Mouse (Mus musculus) fibroblast of lung, adult 2 months (primary cell): ENCODE measurements around the gene Tmbim6.
"Not testable (repeated sequence)": the region's sequence is repeated elsewhere in the genome, so short reads cannot be mapped to it uniquely, and the experiment has no call there.

ENCODE experiments used
- DNase-seq: peaks from one replicate; pipeline ENCODE4 v3.0.0-alpha.2; 2011; ENCODE audit warnings: low read depth

Tmbim6 gene

DNA sequence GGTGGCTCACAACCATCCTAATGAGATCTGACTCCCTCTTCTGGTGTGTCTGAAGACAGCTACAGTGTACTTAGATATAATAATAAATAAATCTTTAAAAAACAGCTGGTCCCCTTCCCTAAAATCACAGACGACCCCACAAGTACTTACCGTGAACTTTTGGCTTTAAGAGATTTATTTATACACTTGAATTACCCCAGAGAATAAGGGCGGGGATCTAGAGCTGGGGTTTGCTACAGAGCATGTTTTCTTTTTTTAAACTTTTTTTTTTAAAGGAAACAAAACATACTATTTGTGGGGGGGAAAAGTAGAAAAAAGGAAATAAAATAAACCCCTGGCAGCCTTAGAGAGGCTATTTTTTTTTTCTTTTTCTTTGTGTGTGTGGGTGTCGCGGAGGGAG, 27.4 kb downstream of the Tmbim6 start:
- no peak for DNase-seq

DNA sequence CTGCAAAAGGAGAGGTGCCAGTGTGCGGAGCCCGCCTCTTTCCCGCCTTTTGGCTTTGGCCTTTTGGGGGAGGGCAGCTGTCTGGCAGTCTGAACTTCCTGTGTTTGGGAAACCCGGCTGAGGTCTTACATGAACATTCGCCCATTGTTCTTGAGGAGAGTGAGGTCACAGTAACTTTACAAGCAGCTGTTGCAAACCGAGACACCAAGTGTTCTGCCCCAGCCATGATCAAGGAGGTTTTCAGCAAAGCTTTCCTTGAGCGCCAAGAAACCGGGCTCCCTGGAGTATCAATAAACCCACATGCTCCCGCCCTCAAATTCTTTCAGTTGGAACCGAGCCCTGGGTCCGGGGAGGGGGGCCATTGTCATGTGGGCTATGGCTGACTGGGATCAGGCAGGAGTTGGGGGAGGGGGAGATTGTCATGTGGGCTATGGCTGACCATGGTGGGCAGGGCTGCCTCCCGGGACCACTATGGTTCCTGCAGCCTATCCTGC, 27.9 kb downstream of the Tmbim6 start:
- peak; percentile 96 for DNase-seq

DNA sequence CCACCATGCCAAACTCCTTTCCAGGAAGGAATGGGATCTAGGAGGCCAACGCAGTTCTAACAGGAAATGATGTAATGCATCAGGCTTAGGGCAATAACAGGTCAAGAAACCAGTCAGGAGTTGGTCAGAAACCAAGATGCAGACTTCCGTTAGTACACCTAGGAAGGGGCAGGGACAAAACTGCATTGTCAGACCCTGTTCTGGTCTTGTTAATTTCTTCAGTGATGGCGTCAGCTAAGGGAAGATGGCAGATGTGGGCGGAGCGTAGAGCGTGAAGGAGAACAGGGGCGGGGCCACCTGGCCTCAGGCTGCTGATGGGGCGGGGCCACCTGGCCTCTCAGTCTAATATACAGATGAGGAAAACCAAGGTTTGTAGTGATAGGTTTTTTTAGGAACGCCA, 28.5 kb downstream of the Tmbim6 start:
- no peak for DNase-seq

DNA sequence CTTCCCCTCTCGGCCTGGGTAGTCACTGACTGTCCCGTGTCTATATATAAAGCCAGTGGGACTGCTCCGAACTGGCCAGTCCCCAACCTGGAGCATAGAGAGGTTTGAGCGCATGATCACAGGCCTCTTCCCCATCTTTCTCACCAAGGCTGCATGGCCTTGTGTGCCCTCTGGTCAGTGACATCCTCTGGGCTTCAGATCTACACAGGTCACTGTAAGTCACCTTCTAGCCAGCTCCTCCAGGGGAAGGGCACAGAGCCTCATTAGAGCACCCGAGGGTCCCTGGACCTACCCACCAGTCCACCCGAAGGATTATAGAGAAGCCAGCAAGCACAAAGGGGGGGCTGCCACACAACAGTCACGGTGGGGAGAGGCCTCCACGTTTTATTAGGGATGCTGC, 29.0 kb downstream of the Tmbim6 start:
- no peak for DNase-seq

DNA sequence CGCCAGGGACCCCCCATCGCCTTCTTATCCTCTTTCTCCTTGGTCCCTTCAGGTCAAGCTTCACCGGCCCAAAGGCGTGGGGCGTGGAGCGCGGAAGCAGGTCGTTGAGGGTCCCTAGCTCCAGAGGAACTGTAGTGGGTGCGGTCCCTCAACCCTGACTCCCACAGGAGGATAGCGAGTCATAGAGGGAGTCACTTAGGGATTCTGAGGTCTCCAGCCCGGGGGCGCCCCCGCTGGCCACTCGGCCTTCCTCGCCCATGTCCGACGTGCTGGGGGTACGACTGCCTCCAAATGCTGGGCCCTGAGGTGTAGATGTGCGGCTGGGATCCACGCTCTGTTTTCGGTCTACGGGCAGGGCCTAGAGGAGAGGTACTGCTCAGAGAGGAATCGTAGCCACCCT, 29.9 kb downstream of the Tmbim6 start:
- DNase-seq, result no peak

DNA sequence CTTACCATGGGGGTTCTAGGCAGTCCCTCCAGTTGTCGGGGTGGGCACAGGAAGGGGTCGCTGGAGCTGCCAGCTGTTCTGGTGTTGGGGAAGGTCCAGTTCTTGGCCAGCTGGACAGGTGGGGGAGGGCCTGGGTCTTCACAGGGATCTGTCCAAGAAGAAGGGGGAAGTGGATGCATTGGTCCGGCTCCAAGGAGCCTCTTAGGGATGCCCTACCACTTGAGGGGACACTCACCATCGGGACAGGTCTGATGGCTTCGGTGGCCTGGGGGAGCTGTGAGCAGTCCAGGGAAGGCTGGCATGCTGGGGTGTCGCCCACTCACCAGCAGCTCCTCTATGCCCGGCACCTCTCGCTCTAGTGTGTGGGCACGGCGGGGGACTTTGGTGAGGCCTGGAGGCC, 30.4 kb downstream of the Tmbim6 start:
- DNase-seq, result no peak

DNA sequence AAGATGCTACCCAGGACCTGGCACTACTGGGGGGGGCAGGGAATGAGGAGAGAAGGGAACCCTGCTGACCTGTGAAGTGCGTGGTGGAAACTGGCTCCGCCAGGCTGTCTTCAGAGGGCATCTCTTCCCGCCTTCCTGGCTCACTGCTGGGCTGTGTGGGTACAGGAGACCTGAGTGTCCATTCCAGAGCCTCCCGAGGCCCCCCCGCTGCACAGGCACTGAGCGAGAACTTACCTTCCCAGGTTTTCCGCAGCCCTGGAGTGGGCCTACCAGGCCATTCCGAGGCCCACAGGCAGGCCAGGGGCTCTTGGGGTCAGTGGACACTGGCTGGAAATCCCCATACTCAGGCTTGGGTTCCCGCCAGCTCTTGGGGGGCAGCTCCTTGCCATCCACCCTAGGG, 31.2 kb downstream of the Tmbim6 start:
- DNase-seq, result no peak

DNA sequence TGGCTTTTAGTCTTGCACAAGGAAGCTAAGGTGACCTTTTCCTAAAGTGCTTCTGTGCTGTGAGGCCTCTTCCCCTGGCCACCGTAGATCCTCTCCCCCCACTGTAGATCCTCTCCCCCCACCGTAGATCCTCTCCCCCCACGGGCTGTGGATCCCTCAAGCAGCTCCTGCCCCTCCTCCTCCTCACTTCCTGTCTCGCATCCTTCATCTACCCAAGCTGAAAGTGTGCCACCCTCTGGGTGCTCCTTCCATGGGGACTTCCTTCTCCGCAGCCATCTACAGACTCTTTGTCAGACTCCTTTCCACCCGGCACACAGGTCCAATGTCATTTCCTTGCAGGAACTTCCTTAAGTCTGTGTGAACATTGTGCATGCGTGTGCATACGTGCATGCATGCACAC, 37.7 kb downstream of the Tmbim6 start:
- DNase-seq, result no peak

DNA sequence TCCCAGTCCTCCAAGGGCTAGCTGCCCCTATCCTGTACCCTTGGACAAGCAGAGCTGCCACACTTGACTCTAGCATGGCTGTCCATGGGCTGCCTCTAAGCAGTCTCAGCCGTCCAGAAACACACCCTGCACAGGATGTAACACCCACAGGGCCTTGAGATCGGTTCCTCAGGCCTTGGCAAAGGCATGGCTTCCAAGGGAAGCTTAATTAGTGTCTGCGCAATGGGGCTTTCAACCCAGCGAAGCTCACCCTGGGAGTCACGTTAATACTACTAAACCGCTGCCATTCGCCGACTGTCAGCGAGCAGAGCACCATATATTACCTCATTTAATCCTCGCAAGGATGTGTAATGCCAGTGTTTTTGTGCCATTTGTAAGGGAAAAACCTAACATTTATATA, 38.4 kb downstream of the Tmbim6 start:
- DNase-seq, result no peak

DNA sequence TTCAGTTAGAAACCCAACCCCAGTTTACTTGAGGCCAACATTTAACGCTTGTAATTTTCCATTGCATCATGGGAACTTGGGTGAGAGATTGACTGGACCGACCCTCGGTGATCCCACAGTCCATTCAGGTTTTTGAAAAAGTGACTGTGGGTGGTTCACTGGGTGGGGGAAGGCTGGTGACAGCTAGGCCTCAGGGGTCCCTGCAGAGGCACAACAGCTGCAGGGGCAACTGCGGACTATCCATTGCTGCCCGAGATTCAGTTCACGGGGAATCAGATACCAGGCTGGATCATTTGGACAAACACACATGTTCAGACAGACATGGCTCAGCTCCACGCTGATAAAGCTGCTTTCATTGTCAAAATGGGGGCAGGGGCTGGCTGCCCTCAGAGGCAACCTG, 38.8 kb downstream of the Tmbim6 start:
- no peak for DNase-seq

DNA sequence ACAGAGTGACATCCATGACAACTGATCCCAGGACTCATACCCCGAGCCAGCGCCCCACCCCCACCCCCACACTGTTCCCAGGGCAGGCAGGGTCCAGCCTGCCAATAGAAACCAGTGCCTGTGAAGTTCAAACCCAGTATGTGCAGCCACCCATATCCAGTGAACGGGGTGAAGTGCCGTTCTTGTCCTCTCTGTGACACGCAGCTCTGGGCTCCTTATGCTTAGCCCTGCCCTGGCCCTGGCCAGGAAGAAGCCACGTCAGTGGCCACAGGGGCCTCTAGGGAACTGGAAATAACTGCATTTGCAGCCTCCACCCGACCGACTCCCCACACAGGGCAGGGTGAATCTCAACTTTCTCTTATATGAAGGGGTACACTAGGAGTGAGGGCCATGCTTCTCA, 39.3 kb downstream of the Tmbim6 start:
- no peak for DNase-seq

DNA sequence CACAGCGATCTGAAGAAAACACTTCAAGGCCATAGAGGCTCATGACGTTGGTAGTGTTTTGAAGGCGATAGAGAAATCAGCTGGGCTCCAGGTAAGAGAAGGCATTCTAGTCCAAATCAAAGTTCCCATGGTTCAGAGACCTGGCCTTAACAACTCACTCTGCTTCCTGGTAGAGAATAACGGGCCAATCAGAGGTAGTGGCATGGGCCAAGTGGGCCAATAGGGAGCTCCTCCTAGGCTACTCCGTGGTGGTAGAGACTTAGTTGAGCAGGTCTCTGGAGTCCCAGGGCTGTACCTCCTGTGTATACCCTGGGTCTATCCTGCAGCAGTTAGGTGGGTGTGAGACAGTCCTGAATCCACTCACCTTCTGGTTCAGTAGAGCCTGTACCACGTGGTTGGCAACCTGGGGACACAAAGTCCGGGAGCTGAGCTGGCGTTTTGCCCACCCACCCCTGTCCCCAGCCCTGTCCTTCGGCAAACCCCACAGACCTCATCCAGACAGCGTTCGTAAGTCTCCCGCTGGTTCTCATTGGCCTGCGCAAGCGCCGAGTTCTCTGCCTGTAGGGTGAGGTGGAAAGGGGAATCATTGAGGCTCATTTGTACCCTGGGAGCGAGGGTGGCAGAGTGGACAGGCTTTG, 40.5 kb downstream of the Tmbim6 start:
- DNase-seq, result no peak

DNA sequence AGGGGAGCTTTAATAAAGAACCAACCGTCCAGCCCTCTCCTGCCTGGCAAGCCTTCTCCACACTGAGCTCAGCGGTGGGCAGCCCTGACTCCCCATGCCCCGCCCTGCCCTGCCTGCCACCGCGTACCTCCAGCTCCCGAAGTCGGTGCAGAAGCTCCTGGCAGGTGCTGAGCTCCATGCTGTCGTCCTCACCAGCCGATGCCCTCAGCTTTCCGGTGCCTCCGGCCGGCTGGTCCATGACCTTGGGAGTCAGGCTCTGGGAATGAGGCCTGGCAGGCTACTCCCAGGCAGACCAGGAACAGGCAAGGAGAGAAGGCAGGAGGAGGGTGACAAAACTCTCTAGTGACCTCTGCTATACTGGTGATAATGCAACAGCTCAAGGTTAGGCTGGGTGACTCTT, 41.2 kb downstream of the Tmbim6 start:
- no peak for DNase-seq

DNA sequence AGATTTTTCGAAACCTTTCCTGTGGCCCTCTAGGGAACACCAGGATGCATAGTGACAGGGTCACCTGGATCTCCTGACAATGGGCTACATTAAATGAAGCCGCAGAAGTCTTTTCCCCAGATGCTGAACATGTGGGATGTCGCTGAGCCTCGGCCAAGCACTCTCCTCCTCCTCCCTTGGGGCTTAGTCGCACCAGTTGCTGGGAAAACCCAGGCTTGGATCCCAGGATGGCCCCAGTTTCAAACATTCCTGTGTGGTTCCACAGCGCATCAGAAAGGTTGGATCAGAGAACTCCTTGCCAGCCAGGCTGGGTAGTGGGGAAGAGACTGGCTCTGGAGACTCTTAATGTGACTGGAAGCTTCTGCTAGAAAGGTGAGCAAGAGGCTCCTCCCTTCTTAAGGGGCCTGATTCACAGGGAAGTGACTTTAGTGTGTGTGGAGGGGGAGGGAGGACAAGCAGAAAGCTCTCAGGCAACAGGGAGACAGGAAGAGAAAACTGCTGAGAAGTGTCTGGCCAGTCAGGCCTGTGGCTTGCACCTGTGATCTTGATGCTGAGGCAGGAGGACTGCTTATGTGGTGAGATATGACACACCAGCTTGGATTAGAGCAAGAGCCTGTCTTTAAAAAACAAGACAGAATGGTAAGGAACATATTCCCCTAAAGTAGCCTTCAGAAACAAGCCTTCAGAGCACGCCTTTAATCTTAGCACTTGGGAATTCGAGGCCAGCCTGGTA, 46.5 kb downstream of the Tmbim6 start:
- DNase-seq, result no peak

DNA sequence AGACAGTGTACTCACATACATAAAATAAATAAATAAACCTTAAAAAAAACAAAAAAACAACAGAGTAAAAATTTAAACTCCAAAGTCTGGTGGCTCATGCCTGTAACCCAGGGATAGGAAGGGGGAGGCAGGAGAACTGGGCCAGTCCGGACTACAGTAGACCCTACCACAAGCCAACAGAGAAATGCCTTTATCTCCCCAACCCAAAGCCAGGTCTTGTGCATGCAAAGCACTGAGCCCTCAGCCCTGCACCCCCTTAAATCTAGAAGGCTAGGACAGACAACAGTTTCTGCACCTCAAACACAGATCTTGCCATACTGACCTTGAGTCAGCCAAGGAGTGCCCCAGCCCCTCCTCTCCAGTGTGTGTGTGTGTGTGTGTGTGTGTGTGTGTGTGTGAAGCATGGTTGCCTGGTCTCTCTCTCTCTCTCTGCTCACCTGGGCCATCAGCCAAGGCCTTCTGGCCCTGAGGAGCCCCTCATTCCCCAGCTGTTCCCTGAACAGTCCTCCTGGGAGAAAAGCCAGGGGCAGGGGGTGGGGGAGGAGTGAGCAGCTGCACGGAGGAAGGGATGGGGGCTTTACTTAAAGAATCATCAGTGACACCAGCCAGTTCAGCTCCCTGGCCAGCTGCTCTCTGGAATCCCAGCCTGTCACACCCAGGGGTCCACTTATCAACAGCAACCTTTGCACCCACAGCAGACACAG, 47.6 kb downstream of the Tmbim6 start:
- DNase-seq, result no peak

DNA sequence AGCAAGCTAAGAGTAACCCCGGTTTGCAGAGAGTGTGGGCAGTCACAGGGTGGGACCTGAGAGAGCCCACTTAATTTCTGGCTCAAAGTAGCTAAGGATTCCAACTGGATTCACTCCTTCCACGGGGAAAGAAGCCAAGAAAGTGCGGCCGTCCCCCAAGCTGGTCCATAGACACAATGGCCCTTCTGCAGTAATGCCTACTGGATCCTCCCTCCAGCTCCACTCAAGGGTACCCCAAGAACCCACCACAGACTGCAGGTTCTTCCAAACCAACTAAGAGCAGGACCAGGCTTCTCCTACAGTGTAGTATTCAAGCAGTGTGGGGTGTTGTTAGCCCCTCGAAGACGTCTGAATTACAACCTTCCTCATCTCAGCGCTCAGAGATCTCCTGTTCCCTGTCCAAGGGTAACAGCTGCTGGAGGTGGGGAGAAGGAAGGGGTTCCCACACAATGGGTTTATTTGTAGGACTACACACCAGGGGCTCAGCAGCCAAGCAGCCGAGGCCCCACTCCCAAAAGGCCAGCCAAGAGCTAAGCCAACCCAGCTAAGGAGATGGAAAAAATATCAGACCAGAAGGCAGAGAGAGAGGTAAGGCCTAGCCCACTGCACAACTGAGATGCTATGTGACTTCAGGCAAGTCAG, 48.3 kb downstream of the Tmbim6 start:
- DNase-seq, result no peak

DNA sequence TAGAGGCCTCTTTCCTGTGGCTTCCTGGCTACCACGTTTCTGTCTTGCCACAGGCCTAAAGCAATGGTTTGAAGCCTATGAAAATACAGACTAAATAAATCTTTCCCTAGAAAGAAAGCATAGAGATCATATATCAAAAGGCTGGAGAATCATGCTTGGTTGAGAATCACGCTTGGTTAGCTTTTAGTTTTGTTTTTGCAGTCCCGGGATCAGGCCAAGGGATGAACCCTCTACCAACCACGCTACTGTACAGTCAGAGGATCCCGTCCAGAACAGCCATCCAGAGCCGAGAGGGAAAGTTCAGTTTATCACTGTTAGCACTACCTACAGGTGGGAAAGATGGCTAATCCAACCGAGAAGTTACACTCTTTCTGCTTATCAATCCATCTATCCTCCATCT, 49.7 kb downstream of the Tmbim6 start:
- DNase-seq, result no peak

DNA sequence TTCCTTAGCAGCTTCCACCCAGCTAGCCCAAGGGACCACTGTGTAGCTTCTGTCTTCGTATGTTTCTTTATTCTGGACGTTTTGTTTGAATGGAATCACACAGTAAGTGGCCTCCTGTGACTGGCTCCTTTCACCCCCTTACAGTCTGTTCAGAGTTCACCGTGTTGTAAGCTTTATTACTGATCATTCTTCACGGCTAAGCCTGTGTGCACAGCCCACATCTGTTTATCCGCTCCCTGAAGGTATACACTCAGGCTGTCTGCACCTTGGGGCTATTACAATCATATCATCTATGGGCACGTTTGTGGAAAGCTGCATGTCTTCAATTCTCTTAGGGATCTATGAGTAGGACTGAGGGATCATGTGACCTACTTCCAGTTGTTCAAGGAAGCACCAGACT, 52.9 kb downstream of the Tmbim6 start:
- no peak for DNase-seq

DNA sequence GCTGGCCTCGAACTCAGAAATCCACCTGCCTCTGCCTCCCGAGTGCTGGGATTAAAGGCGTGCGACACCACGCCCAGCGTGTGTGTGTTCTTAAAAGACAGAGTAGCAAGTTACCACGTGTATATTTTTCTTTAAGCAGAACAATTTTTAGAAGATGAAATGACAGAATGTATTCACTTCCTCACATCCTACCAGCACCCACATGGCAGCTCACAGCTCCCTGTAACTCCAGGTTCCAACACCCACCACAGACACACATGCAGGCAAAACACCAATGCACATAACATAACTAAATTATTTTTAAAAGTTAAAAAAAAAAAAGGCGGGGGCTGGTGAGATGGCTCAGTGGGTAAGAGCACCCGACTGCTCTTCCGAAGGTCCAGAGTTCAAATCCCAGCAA, 53.5 kb downstream of the Tmbim6 start:
- not testable (repeated sequence) for DNase-seq

DNA sequence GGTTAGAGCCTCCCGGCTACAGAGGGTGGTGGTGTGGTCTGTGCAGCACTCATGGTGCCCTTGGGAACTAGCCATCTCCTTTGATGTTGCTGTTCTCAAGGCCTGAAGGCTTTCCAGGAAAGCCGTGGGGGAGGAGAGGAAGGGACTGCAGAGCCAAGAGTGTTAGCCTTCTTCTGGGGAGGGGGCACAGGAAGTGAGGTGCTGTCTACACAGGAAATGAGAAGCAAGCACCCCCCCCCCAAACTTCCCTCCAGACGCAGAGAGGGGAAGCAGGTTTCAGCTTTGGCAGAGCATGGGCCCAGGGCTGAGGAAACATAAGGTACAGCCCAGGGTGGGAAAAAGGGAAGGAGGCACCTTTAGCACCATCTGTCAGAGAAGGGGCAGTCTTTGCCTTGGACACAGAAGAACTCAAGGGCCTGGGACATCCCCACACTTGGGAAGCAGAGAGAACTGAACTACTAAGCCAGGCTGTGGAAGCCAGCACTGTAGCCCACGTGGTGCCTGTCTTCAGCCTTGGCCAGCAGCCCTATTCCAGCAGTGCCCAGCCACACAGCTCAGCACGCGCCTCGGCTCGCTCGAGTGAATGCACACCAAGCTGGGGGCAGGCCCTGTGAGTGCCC, 56.6 kb downstream of the Tmbim6 start:
- peak; percentile 48 for DNase-seq

DNA sequence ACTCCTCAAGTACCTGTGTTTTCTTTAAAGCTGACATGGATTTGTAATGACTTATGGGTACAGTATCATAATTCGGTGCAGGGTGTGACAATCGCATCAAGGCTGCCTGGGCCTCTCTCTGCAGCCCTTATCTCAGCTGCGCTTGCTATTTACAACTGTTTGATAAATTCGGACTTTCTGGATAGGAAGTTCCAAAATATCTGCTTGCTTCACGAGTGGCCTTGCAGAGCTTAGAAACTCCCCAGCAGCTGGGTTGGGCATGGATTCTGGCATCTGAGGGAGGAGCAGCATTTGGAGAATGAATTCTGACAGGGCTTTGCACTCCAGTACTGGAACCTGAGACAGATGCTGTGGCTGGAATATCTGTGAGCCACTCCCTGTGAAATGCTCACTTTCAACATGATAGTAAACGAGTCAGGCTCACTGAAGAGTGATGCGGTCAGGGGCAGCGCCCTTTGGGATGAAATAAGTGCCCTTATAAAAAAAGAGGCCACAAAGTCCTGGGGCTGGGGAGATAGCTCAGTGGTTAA, 57.1 kb downstream of the Tmbim6 start:
- DNase-seq, result no peak
